Mouse (Mus musculus) forebrain, embryonic 16.5 days (tissue): ENCODE measurements around the gene Anks3. TPM values are rescaled to one million over a fixed set of nuclear protein-coding genes. Genes with fewer than 3 reads are reported as not detected.

Experiments used
- ATAC-seq: fragments of 200-750 bp; cut with Nextera tagmentation; 2 replicates; pipeline ENCODE4 v1.8.0; 2017; ENCODE audit warnings: mild to moderate bottlenecking, moderate library complexity
- H3K27ac ChIP-seq: fragments of 300-500 bp; sonication (generic); 2 replicates; pipeline ENCODE4 v1.5.1; 2014; ENCODE audit warnings: low read length, control low read depth
- H3K27me3 ChIP-seq: fragments of 300-500 bp; sonication (generic); replicated peaks from 2 replicates; pipeline ENCODE4 v1.6.1; 2014; ENCODE audit warnings: low read length; ENCODE audit not compliant: control insufficient read depth, insufficient read depth
- H3K36me3 ChIP-seq: fragments of 300-500 bp; sonication (generic); 2 replicates; pipeline ENCODE4 v1.6.1; 2014; ENCODE audit not compliant: control insufficient read depth, insufficient read depth
- H3K4me1 ChIP-seq: fragments of 300-500 bp; sonication (generic); replicated peaks from 2 replicates; pipeline ENCODE4 v1.6.1; 2014; ENCODE audit warnings: low read length; ENCODE audit not compliant: control insufficient read depth, insufficient read depth
- H3K4me2 ChIP-seq: fragments of 300-500 bp; sonication (generic); 2 replicates; pipeline ENCODE4 v1.6.1; 2014; ENCODE audit warnings: mild to moderate bottlenecking, low read length, control low read depth
- H3K4me3 ChIP-seq: fragments of 300-500 bp; sonication (generic); replicated peaks from 2 replicates; pipeline ENCODE4 v1.5.1; 2014; ENCODE audit warnings: mild to moderate bottlenecking, low read length, control low read depth
- H3K9ac ChIP-seq: fragments of 300-500 bp; sonication (generic); replicated peaks from 2 replicates; pipeline ENCODE4 v1.6.1; 2014; ENCODE audit warnings: low read depth, low read length, control low read depth
- H3K9me3 ChIP-seq: fragments of 300-500 bp; sonication (generic); 2 replicates; pipeline ENCODE4 v1.6.1; 2016; ENCODE audit warnings: low read length; ENCODE audit not compliant: control insufficient read depth
- WGBS: fragments of 180-500 bp; shearing (Covaris S2); extraction: QIAGEN DNeasy Blood & Tissue Kit; methylation state at CpG from one replicate; pipeline ENCODE4 v1.1.7; 2014; 5-methylcytosine and 5-hydroxymethylcytosine counted together
- polyA plus RNA-seq: library from polyadenylated mRNA; unstranded; fragments of >200 nt; fragmentation: Nextera tagmentation; extraction: Ambion mirVana; gene quantifications from 2 replicates; pipeline ENCODE4 v1.2.1, GENCODE M21; 2015

The Anks3 gene
- polyA plus RNA-seq, 1 experiment from 2014 or later: 85.7 TPM

GRCm38 (mm10) chr16:5000611-5001010 lies 36.6 kb upstream of the Anks3 start:
- no peak for ATAC-seq
- H3K4me1 ChIP-seq: no peaks in the 10 kb centered on the region

DNA sequence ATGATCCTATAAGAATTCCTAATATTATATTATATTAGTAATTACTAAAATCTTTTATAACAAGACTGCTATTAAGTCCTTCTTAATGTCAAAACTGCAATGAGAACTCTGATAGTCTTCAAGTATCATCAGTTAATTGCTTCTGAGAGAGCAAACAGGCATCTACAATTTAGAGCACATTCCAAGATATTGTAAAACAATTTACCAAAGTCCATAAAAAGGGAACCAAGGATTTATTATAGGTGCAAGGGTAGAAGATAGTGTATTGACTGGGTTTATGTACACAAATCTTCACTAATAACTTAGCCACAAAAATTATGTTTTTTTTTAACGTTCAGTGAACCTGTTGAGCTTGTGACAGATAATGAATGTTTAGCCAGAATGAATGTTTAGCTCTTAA lies 35.0 kb upstream of the Anks3 start:
- Histone ChIP-seq H3K4me2 (no peak overlapping the region), H3K9me3 (no peaks in the 10 kb centered on the region), H3K4me1 (no peaks in the 10 kb centered on the region), H3K27me3 (0 out of 2 replicates have a peak, but pooled peaks cover 2% of the 10 kb centered on the region), H3K36me3 (no peaks in the 10 kb centered on the region), H3K4me3 (no peak overlapping the region), H3K27ac (no peak overlapping the region), H3K9ac (no peak overlapping the region)
- no peak for ATAC-seq
- WGBS: 89% methylated on average over 1 of the region's 1 CpGs

More at GRCm38 (mm10) chr16:5000611-5001010, 36.6 kb upstream of the Anks3 start:
- Histone ChIP-seq H3K27me3 (0 out of 2 replicates have a peak, but pooled peaks cover 2% of the 10 kb centered on the region), H3K9ac (no peak overlapping the region), H3K9me3 (no peaks in the 10 kb centered on the region), H3K36me3 (no peaks in the 10 kb centered on the region), H3K4me2 (no peak overlapping the region), H3K27ac (no peak overlapping the region), H3K4me3 (no peak overlapping the region)
- 67% methylated on average over 3 of the region's 3 CpGs for WGBS

DNA sequence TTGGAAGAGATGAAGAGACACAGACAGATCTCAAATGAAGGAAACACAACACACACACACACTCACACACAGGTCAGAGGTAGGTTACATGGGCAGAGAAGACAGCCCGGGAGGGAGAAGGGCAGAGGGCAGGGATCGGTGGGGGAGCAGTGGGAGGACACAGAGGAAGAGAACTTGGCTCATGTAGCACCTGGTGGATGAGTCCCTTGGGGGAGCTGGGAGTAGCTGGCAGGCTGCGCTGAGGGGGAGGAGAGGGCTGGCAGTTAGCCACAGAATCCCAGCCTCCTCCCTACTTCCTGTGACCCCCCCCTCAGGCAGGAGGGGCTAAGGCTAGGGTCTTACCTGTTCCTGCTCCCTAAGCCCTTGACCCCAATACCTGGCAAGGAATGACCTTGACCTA lies 33.5 kb upstream of the Anks3 start, which contains the start of gene Sept12:
TSS of gene Sept12 (minus strand) at position 300 of the 400 bp plus-strand sequence.
- Histone ChIP-seq H3K4me3 (no peak within 1 kb of the TSS), H3K27me3 (0 out of 2 replicates have a peak, but pooled peaks cover 2% of the 10 kb centered on the region), H3K4me2 (no peak within 1 kb of the TSS), H3K4me1 (no peaks in the 10 kb centered on the region), H3K9me3 (no peaks in the 10 kb centered on the region), H3K9ac (no peak within 1 kb of the TSS), H3K27ac (no peak within 1 kb of the TSS), H3K36me3 (no peaks in the 10 kb centered on the region)
- no peak for ATAC-seq
- 60% methylated on average over 3 of the region's 3 CpGs for WGBS

DNA sequence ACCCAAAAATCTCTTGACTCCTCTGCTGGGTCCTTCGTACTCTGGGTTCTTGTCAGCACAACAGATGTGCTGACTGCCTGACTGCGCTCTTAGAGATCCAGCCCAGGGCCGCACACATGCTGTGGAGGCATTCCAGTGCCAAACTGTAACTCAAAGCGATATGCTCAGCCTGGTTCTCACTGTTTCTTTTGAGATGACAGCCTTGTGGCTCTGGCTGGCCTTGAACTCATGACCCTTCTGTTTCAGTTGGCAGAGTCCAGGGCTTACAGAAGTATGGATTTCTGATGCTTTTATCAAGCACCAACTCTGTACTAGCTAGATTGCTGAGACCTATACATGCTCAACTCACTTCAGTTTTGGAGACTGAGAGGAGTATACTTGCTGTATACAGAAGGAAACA lies 29.3 kb upstream of the Anks3 start:
- no peak for ATAC-seq
- WGBS: 74% methylated on average over 4 of the region's 4 CpGs
- H3K36me3 ChIP-seq: no peaks in the 10 kb centered on the region
- H3K4me1 ChIP-seq: no peaks in the 10 kb centered on the region
- H3K4me3 ChIP-seq: no peak overlapping the region
- H3K27me3 ChIP-seq: no peaks in the 10 kb centered on the region
- no peak overlapping the region for H3K9ac ChIP-seq
- H3K27ac ChIP-seq: no peak overlapping the region
- H3K4me2 ChIP-seq: no peak overlapping the region
- H3K9me3 ChIP-seq: no peaks in the 10 kb centered on the region

- H3K4me3 ChIP-seq: no peak overlapping the region
- ATAC-seq: no peak
- no peak overlapping the region for H3K4me2 ChIP-seq
- no peaks in the 10 kb centered on the region for H3K27me3 ChIP-seq
- no peaks in the 10 kb centered on the region for H3K9me3 ChIP-seq
- no peak overlapping the region for H3K27ac ChIP-seq
- WGBS: 89% methylated on average over 12 of the region's 12 CpGs
- no peaks in the 10 kb centered on the region for H3K36me3 ChIP-seq
- H3K9ac ChIP-seq: no peak overlapping the region
- no peaks in the 10 kb centered on the region for H3K4me1 ChIP-seq
Observed at GRCm38 (mm10) chr16:4984717-4985116, 20.7 kb upstream of the Anks3 start.

- H3K4me1 ChIP-seq: no peaks in the 10 kb centered on the region
- no peaks in the 10 kb centered on the region for H3K36me3 ChIP-seq
- no peak overlapping the region for H3K9ac ChIP-seq
- H3K9me3 ChIP-seq: no peaks in the 10 kb centered on the region
- no peak overlapping the region for H3K4me2 ChIP-seq
- no peak overlapping the region for H3K4me3 ChIP-seq
- no peak for ATAC-seq
- H3K27me3 ChIP-seq: no peaks in the 10 kb centered on the region
- no peak overlapping the region for H3K27ac ChIP-seq
- 73% methylated on average over 4 of the region's 4 CpGs for WGBS
Observed at GRCm38 (mm10) chr16:4979755-4980380, 15.9 kb upstream of the Anks3 start.

DNA sequence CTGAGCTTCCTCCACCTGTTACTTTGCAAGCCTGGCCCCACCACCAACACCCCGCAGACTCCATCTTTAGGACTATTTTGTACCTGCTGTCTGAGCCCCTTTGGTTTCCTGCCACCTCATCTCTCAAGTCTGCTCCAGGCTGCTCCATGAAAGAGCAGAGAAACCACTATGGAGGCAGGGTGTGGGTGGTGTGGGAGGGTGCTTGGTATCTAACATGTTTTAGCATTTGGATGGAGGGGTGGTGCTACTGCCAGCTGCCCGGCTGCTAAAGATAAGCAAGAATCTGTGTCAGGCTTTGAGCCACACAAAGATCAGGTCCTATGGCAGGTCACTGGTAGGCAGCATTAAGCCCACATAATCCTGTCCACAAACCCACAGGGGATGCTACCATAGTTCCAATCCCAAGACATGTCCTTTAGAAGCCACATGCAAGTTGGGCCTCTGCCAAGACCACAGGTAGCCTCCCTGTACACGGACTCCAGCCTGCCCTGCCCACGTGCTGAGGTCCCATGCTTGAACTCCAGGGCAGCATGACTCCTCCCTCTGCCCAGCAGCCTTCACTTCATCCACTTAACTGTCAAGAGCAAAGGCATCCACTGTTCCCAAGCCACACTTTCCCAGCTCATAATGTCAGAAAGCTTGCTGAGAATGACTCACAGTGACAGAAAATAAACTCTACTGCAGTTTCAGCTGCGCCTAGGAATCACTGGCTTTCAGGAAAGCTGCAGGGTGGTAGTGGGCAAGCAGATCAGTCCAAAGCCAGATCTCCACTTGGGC lies 14.5 kb upstream of the Anks3 start:
- 69% methylated on average over 5 of the region's 5 CpGs for WGBS
- Histone ChIP-seq H3K27ac (no peak overlapping the region), H3K4me2 (no peak overlapping the region), H3K4me1 (no peaks in the 10 kb centered on the region), H3K36me3 (no peaks in the 10 kb centered on the region), H3K4me3 (no peak overlapping the region), H3K27me3 (no peaks in the 10 kb centered on the region), H3K9me3 (no peaks in the 10 kb centered on the region), H3K9ac (no peak overlapping the region)
- no peak for ATAC-seq

GRCm38 (mm10) chr16:4976180-4976579 lies 12.2 kb upstream of the Anks3 start:
- no peaks in the 10 kb centered on the region for H3K27me3 ChIP-seq
- H3K4me1 ChIP-seq: no peaks in the 10 kb centered on the region
- ATAC-seq: no peak
- no peak overlapping the region for H3K4me2 ChIP-seq
- no peak overlapping the region for H3K27ac ChIP-seq
- no peak overlapping the region for H3K4me3 ChIP-seq
- H3K36me3 ChIP-seq: no peaks in the 10 kb centered on the region
- H3K9ac ChIP-seq: no peak overlapping the region
- no peaks in the 10 kb centered on the region for H3K9me3 ChIP-seq
- 71% methylated on average over 2 of the region's 2 CpGs for WGBS

GRCm38 (mm10) chr16:4974521-4974920 lies 10.5 kb upstream of the Anks3 start:
- no peak for ATAC-seq

More at GRCm38 (mm10) chr16:4974521-4974920, 10.5 kb upstream of the Anks3 start:
- Histone ChIP-seq H3K4me1 (no peaks in the 10 kb centered on the region), H3K4me2 (no peak overlapping the region), H3K36me3 (no peaks in the 10 kb centered on the region), H3K9me3 (no peaks in the 10 kb centered on the region), H3K27me3 (no peaks in the 10 kb centered on the region), H3K9ac (no peak overlapping the region), H3K27ac (no peak overlapping the region), H3K4me3 (no peak overlapping the region)
- WGBS: 63% methylated on average over 5 of the region's 5 CpGs
